Mouse (Mus musculus): ENCODE data around the gene Bank1. TPM values are rescaled to one million over a fixed set of nuclear protein-coding genes. Genes with fewer than 3 reads are reported as not detected.

The Bank1 gene
- total and polyA plus RNA-seq, 3 experiments: not detected

DNA sequence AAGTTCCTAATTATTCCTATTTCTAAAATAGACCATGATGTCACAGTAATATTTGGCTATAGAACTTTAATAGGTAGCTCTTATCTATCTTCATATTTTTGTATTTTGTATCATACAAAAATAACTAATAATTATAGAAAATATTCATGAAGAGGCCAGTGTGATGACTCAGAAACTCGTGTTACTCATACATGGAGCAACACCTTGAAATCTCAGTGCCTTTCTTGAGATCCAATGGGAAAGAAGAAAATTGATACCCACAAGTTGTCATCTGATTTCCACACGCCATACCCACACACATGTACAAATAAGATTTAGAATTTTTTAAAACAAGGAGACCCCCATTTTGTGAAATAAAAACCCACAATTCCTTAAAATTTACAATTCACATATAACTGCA, 92.4 kb downstream of the Bank1 start:
- TF ChIP-seq ZNF384 (IDR thresholded peaks at IDR 0.05; ENCODE audit: low read depth, low read length) (no peak), ZKSCAN1 (IDR thresholded peaks at IDR 0.05; ENCODE audit: low read depth, low read length) (no peak), CTCF (IDR thresholded peaks at IDR 0.05 in 2 of 3, conservative IDR thresholded peaks at IDR 0.05 in 1 of 3; ENCODE audit: control insufficient read depth in 1 of 3, insufficient read depth in 1 of 3, low read depth in 2 of 3, low read length in 3 of 3, poor library complexity in 1 of 3, severe bottlenecking in 1 of 3) (no peak), HCFC1 (IDR thresholded peaks at IDR 0.05; ENCODE audit: low read depth, low read length) (no peak), MAX (IDR thresholded peaks at IDR 0.05; ENCODE audit: low read length) (no peak), ELF1 (IDR thresholded peaks at IDR 0.05; ENCODE audit: low read depth, low read length) (no peak), USF2 (IDR thresholded peaks at IDR 0.05; ENCODE audit: borderline replicate concordance in 1 of 2, insufficient read depth in 1 of 2, low read depth in 1 of 2, low read length in 2 of 2) (no peak), CHD1 (IDR thresholded peaks at IDR 0.05; ENCODE audit: low read depth, low read length) (no peak), SMC3 (IDR thresholded peaks at IDR 0.05; ENCODE audit: low read depth, low read length) (no peak), SIN3A (IDR thresholded peaks at IDR 0.05; ENCODE audit: low read length) (no peak), TBP (IDR thresholded peaks at IDR 0.05; ENCODE audit: low read depth, low read length) (no peak), MEF2A (IDR thresholded peaks at IDR 0.05; ENCODE audit: extremely low read depth, insufficient replicate concordance, low read depth, low read length, poor library complexity, severe bottlenecking) (no peak), TCF12 (IDR thresholded peaks at IDR 0.05; ENCODE audit: low read depth, low read length) (no peak), USF1 (IDR thresholded peaks at IDR 0.05; ENCODE audit: low read depth, low read length) (no peak), RAD21 (IDR thresholded peaks at IDR 0.05; ENCODE audit: low read depth, low read length) (no peak), BHLHE40 (IDR thresholded peaks at IDR 0.05; ENCODE audit: borderline replicate concordance, low read depth, low read length) (no peak), ZMIZ1 (IDR thresholded peaks at IDR 0.05; ENCODE audit: low read depth, low read length) (no peak), JUND (IDR thresholded peaks at IDR 0.05; ENCODE audit: low read depth, low read length) (no peak), GABPA (IDR thresholded peaks at IDR 0.05; ENCODE audit: low read depth, low read length) (no peak), ETS1 (IDR thresholded peaks at IDR 0.05; ENCODE audit: low read depth, low read length) (no peak)
- Histone ChIP-seq H3K9me3 (replicated peaks; ENCODE audit: insufficient read depth, low read length) (no peaks in the 10 kb centered on the region), H3K9ac (ENCODE audit: control insufficient read depth, low read depth, low read length, poor library complexity, severe bottlenecking) (no peak overlapping the region), H3K27ac (ENCODE audit: control insufficient read depth, low read depth, low read length) (no peak overlapping the region), H3K27me3 (ENCODE audit: control insufficient read depth in 1 of 2, insufficient read depth in 2 of 2, low read length in 2 of 2) (no peaks in the 10 kb centered on the region), H3K36me3 (ENCODE audit: control insufficient read depth in 1 of 2, insufficient read depth in 2 of 2, low read length in 2 of 2) (peaks cover 0 to 6% of the 10 kb centered on the region in 2 experiments; a peak in 2 of 4 replicates), H3K4me1 (ENCODE audit: control insufficient read depth in 1 of 2, insufficient read depth in 2 of 2, low read length in 2 of 2) (peaks cover 0 to 6% of the 10 kb centered on the region in 2 experiments; a peak in 2 of 4 replicates), H3K4me3 (ENCODE audit: control insufficient read depth in 1 of 2, insufficient read depth in 1 of 2, low read depth in 2 of 2, low read length in 2 of 2) (no peak overlapping the region), H3K79me2 (ENCODE audit: control insufficient read depth, insufficient read depth, low read length, poor library complexity) (no peaks in the 10 kb centered on the region)
- no peak for DNase-seq (ENCODE audit: low read depth, low spot score)

DNA sequence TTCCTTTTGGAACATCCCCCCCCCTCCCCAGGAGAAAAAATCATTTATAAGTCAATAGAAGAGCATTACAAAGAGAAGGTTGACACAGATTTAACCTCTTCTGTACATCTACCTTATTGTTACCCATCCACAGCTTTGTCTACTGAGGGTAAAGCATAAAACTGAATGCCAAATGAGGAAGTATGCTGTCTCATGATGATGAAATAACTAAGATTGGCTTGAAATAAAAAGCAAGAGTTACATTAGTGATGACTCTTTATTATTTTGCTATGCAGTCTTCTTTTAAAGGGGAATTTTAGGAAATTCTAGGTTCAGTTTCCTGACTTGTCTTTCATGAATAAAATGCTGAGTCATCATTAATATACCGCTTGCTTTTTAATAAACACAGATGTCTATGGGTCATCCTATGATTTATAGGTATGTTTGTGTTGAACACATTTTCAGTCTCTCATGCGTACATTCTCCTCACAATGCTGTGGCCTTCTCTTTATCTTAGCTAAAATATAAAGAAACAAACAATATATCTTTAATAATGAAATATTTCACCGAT, 95.2 kb downstream of the Bank1 start:
- H3K9ac ChIP-seq (ENCODE audit: control insufficient read depth, low read depth, low read length, poor library complexity, severe bottlenecking): no peak overlapping the region
- TF ChIP-seq CHD2 (IDR thresholded peaks at IDR 0.05; ENCODE audit: low read length) (no peak), MAFK (IDR thresholded peaks at IDR 0.05; ENCODE audit: borderline replicate concordance, low read depth, low read length) (peak; percentile 96), HCFC1 (IDR thresholded peaks at IDR 0.05; ENCODE audit: low read depth, low read length) (no peak), ETS1 (IDR thresholded peaks at IDR 0.05; ENCODE audit: low read depth, low read length) (peak; percentile 51; the same call in 1 of the 2 replicates), NRF1 (IDR thresholded peaks at IDR 0.05; ENCODE audit: insufficient read depth, low read depth, low read length, poor library complexity, severe bottlenecking) (no peak), EP300 (IDR thresholded peaks at IDR 0.05; ENCODE audit: low read depth in 1 of 2, low read length in 2 of 2) (peak in 1 of 2 experiments; percentile 53; a peak in 2 of 4 replicates)
- no peaks in the 10 kb centered on the region for H3K9me3 ChIP-seq (replicated peaks; ENCODE audit: insufficient read depth, low read length)
- peak; percentile 43 for DNase-seq (ENCODE audit: low read depth, low spot score)
- no peak overlapping the region for H3K4me3 ChIP-seq (ENCODE audit: control insufficient read depth in 1 of 2, insufficient read depth in 1 of 2, low read depth in 2 of 2, low read length in 2 of 2)
- peaks cover 0 to 6% of the 10 kb centered on the region in 2 experiments; a peak in 2 of 4 replicates for H3K36me3 ChIP-seq (ENCODE audit: control insufficient read depth in 1 of 2, insufficient read depth in 2 of 2, low read length in 2 of 2)
- H3K79me2 ChIP-seq (ENCODE audit: control insufficient read depth, insufficient read depth, low read length, poor library complexity): no peaks in the 10 kb centered on the region
- no peaks in the 10 kb centered on the region for H3K27me3 ChIP-seq (ENCODE audit: control insufficient read depth in 1 of 2, insufficient read depth in 2 of 2, low read length in 2 of 2)
- H3K27ac ChIP-seq (ENCODE audit: control insufficient read depth, low read depth, low read length): no peak overlapping the region
- peaks cover 0 to 6% of the 10 kb centered on the region in 2 experiments; a peak in 2 of 4 replicates for H3K4me1 ChIP-seq (ENCODE audit: control insufficient read depth in 1 of 2, insufficient read depth in 2 of 2, low read length in 2 of 2)
